Mouse (Mus musculus) megakaryocyte, embryonic 14.5 days (primary cell): ENCODE data around the gene Dusp1. TPM values are rescaled to one million over a fixed set of nuclear protein-coding genes. Genes with fewer than 3 reads are reported as not detected.
A peak's percentile ranks its signal among the peaks of the same experiment; 100 is the strongest.

Experiments used
- H3K27me3 ChIP-seq: replicated peaks from 2 replicates; pipeline ENCODE3; 2012; ENCODE audit warnings: inconsistent platforms
- H3K36me3 ChIP-seq: replicated peaks from 2 replicates; pipeline ENCODE3; 2012; ENCODE audit warnings: low read length, inconsistent platforms, mixed read lengths
- H3K4me1 ChIP-seq: 2 replicates; pipeline ENCODE4 v1.6.1; 2012; ENCODE audit warnings: inconsistent platforms
- H3K4me3 ChIP-seq: replicated peaks from 2 replicates; pipeline ENCODE3; 2012; ENCODE audit warnings: moderate library complexity, mild to moderate bottlenecking, inconsistent platforms
- H3K9me3 ChIP-seq: 2 replicates; pipeline ENCODE4 v1.6.1; 2012; ENCODE audit warnings: inconsistent platforms
- FLI1 ChIP-seq: IDR thresholded peaks from 2 replicates; pipeline ENCODE4 v1.6.1; 2012; ENCODE audit warnings: low read length, inconsistent platforms, mixed read lengths
- GATA1 ChIP-seq: IDR thresholded peaks from 3 replicates; pipeline ENCODE4 v1.6.1; 2012; ENCODE audit warnings: mixed read lengths, low read length, inconsistent platforms, borderline replicate concordance
- polyA plus RNA-seq: library from polyadenylated mRNA; stranded (reverse); fragments of >175 nt; gene quantifications from 2 replicates; pipeline ENCODE4 v1.2.3, GENCODE M21; 2012; ENCODE audit warnings: low replicate concordance; ENCODE audit not compliant: insufficient read depth

Gene Dusp1
- polyA plus RNA-seq, 1 experiment, result 65.1 TPM

GRCm38 (mm10) chr17:26564439-26564838 is 2.5 kb upstream of the Dusp1 start:
- Histone ChIP-seq H3K4me1 (peaks cover 72% of the 10 kb centered on the region), H3K27me3 (no peaks in the 10 kb centered on the region), H3K4me3 (peak overlapping the region; percentile 28), H3K36me3 (peaks cover 59% of the 10 kb centered on the region), H3K9me3 (peaks cover 8% of the 10 kb centered on the region)
- no peak for TF ChIP-seq FLI1
- no peak for TF ChIP-seq GATA1

- Histone ChIP-seq H3K4me1 (peaks cover 77% of the 10 kb centered on the region), H3K9me3 (peaks cover 8% of the 10 kb centered on the region), H3K4me3 (no peak overlapping the region), H3K27me3 (no peaks in the 10 kb centered on the region), H3K36me3 (peaks cover 50% of the 10 kb centered on the region)
- no peak for TF ChIP-seq GATA1
- TF ChIP-seq FLI1, result no peak
Measured at GRCm38 (mm10) chr17:26563476-26563875, 1.5 kb upstream of the Dusp1 start.

- Histone ChIP-seq H3K36me3 (peaks cover 39% of the 10 kb centered on the region), H3K4me3 (peak overlapping the region; percentile 99), H3K27me3 (no peaks in the 10 kb centered on the region), H3K9me3 (peaks cover 8% of the 10 kb centered on the region), H3K4me1 (peaks cover 78% of the 10 kb centered on the region)
- TF ChIP-seq FLI1, result no peak
- no peak for TF ChIP-seq GATA1
Measured at GRCm38 (mm10) chr17:26562292-26562691, 364 bp upstream of the Dusp1 start.

GRCm38 (mm10) chr17:26561290-26561640 is 663 bp downstream of the Dusp1 start, which contains the start of gene Ergic1:
Ergic1 (plus strand) TSS chr17:26561489.
- TF ChIP-seq FLI1, result no peak
- no peak for TF ChIP-seq GATA1
- H3K9me3 ChIP-seq, result peaks cover 5% of the 10 kb centered on the region
- H3K27me3 ChIP-seq, result peaks cover 4% of the 10 kb centered on the region
- H3K4me3 ChIP-seq, result peak within 1 kb of the TSS; percentile 99
- H3K4me1 ChIP-seq, result peaks cover 70% of the 10 kb centered on the region
- peaks cover 29% of the 10 kb centered on the region for H3K36me3 ChIP-seq

GRCm38 (mm10) chr17:26560526-26561289 is 1.2 kb downstream of the Dusp1 start:
- Histone ChIP-seq H3K4me3 (peak overlapping the region; percentile 99), H3K27me3 (peaks cover 7% of the 10 kb centered on the region), H3K4me1 (peaks cover 70% of the 10 kb centered on the region), H3K36me3 (peaks cover 24% of the 10 kb centered on the region), H3K9me3 (no peaks in the 10 kb centered on the region)
- TF ChIP-seq FLI1 (no peak), GATA1 (no peak)

GRCm38 (mm10) chr17:26553033-26553432 is 8.9 kb downstream of the Dusp1 start:
- peaks cover 54% of the 10 kb centered on the region for H3K27me3 ChIP-seq
- H3K4me1 ChIP-seq, result peaks cover 22% of the 10 kb centered on the region
- no peak overlapping the region for H3K4me3 ChIP-seq
- H3K9me3 ChIP-seq, result peaks cover 15% of the 10 kb centered on the region
- no peaks in the 10 kb centered on the region for H3K36me3 ChIP-seq
- no peak for TF ChIP-seq FLI1
- TF ChIP-seq GATA1, result no peak

GRCm38 (mm10) chr17:26551104-26551503 is 10.8 kb downstream of the Dusp1 start:
- peaks cover 53% of the 10 kb centered on the region for H3K27me3 ChIP-seq
- peaks cover 24% of the 10 kb centered on the region for H3K4me1 ChIP-seq
- H3K4me3 ChIP-seq, result no peak overlapping the region
- TF ChIP-seq FLI1, result no peak
- no peak for TF ChIP-seq GATA1
- peaks cover 15% of the 10 kb centered on the region for H3K9me3 ChIP-seq
- no peaks in the 10 kb centered on the region for H3K36me3 ChIP-seq

- Histone ChIP-seq H3K36me3 (no peaks in the 10 kb centered on the region), H3K4me1 (peaks cover 23% of the 10 kb centered on the region), H3K9me3 (peaks cover 15% of the 10 kb centered on the region), H3K27me3 (peaks cover 51% of the 10 kb centered on the region), H3K4me3 (no peak overlapping the region)
- TF ChIP-seq FLI1 (no peak), GATA1 (no peak)
Measured at GRCm38 (mm10) chr17:26549148-26549809, 12.6 kb downstream of the Dusp1 start.

GRCm38 (mm10) chr17:26548566-26548965 is 13.4 kb downstream of the Dusp1 start:
- H3K36me3 ChIP-seq, result no peaks in the 10 kb centered on the region
- TF ChIP-seq GATA1 (no peak), FLI1 (no peak)
- peaks cover 11% of the 10 kb centered on the region for H3K9me3 ChIP-seq
- peaks cover 23% of the 10 kb centered on the region for H3K4me1 ChIP-seq
- peaks cover 53% of the 10 kb centered on the region for H3K27me3 ChIP-seq
- H3K4me3 ChIP-seq, result no peak overlapping the region

- Histone ChIP-seq H3K36me3 (no peaks in the 10 kb centered on the region), H3K4me1 (peaks cover 23% of the 10 kb centered on the region), H3K9me3 (peaks cover 6% of the 10 kb centered on the region; the same call in 1 of the 2 replicates), H3K27me3 (peaks cover 50% of the 10 kb centered on the region), H3K4me3 (no peak overlapping the region)
- TF ChIP-seq GATA1, result no peak
- TF ChIP-seq FLI1, result no peak
Measured at GRCm38 (mm10) chr17:26547771-26548170, 14.2 kb downstream of the Dusp1 start.
